Mouse (Mus musculus) urinary bladder, postnatal 10 days (tissue): ENCODE measurements around the gene Lrrc8d.

Experiments used
- DNase-seq: peaks from one replicate; pipeline ENCODE4 v3.0.0; 2022; ENCODE audit warnings: low spot score

The Lrrc8d gene

DNA sequence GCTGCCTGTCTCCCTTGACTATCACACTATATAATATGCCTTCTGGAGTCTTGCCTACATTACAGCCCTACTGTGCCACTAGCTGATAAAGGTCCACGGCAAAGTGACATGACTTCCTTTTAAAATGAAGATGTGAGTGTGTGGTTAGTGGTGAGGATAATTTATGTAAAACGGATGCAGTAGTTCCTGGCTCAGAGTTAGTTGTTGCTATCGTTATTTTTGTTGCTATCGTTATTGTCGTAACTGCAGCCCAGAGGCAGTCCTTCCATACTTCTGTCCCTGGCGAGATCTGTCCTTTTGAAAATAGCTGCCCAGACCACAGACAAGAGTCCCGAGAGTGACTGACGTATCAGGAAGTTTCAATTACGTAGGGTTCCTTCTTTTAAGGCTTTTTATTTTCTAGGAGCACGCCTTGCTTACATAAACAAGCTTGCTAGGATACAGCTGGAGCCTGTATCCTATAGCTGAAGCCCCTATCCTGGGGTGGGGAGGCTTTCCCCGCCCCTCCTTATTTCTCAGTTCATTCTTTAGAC is 18.4 kb downstream of the Lrrc8d start:
- no peak for DNase-seq

DNA sequence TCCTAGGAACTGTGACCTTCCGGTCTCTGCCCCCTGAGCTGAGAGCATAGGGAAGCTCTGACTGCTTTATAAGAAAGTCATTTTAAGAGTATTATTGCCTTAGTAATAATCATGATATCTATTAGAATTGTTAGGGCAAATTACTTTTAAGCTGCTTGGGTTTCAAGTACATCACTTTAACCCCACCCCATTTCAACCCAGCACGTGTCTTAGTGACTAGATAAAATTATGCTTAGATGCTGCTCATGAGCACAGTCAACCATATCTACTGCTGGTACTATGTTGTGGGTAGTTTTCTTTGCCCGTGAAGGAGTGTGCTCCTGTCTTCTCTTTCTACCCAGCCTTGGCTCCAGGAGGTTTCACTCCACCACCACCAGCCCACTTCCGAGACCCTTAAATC is 21.5 kb downstream of the Lrrc8d start:
- no peak for DNase-seq

- no peak for DNase-seq
Measured at GRCm38 (mm10) chr5:105722807-105723206, 23.0 kb downstream of the Lrrc8d start.

DNA sequence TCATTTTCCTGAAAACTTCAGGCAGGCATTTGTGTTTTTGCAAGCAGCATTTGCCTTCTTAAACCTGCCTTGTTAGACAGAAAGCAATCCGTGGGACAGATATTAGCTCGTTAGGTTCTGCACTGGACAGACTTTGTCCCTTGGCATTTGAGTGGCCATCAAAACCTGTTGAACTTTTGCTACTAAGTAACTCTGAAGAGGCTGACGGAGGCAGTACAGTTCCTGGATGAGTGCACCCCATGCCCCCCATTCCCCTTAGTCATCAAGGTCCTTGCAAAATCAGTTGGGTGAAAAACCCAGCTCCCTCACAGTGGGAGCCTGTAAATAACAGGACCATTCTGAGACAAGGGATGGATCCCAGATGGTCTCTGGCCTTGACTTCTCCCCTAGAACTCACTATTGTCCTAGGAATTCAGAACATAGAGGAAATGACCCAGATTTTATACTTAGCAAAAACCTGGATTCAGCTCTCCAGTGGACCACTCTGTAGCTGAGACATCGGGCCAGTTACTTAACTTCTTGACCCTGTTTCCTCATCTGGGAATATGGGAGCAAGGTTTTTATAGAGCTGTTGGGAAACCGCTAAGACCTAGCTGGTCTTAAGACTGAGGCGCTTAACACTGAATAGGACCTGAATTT is 30.5 kb downstream of the Lrrc8d start:
- no peak for DNase-seq

DNA sequence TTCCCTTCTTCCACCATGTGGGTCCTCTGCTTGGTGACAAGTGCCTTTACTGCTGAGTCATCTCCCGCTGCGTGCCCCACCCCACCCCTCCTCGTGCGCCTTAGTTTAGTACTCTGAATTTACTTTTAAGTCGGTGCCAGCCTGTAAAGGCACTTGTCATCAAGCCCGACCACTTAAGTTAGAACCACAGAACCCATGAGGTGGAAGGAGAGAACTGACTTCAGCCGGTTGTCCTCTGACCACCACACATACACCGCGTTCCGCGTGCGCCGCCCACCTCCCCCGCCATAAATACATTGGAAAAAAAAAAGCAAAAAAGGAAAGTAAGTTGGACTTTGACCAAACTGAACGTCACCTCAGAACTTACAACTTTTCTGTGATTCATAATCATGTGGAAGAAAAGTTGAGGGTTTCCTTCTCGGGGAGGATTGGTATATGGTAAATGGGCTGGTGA is 31.4 kb downstream of the Lrrc8d start:
- DNase-seq: no peak

DNA sequence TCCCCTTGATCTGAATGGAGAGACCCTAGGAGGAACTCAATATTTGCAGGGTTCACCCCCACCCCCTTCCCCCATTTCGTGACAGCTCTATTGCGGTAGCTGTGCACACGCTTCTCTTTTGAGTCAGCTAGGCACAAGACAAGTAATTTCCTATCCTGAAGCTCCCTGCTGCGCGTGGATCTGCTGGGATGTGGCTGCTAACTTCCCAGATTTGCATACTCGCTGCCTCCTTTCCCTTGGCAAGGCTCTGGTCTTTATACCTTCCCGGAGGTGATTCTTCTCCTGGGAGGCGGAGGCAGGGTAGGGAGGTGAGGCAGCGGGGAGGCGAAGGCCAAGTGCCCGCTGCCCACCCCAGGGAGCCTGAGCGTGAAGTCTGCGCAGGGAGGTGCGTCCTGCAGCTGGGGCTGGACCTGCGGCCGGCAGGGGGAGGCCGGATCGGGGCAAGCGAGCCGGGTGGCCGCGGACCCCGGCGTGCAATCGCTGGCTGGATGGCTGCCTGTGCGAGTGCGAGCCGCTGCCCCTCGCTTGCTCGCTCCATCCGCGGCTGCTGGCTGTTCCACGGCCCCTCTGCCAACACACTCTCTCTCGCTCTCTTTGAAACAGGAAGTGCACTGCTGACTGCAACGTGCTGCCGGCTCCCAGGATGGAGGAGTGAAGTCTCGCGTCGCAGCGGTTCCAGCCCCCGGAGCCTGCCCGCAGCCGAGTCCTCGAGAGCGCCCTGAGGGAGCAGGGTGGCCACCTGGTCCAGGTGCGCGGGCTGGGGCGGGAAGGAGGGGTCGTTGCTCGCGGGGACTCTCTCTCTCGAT is 32.1 kb downstream of the Lrrc8d start:
- DNase-seq: no peak

DNA sequence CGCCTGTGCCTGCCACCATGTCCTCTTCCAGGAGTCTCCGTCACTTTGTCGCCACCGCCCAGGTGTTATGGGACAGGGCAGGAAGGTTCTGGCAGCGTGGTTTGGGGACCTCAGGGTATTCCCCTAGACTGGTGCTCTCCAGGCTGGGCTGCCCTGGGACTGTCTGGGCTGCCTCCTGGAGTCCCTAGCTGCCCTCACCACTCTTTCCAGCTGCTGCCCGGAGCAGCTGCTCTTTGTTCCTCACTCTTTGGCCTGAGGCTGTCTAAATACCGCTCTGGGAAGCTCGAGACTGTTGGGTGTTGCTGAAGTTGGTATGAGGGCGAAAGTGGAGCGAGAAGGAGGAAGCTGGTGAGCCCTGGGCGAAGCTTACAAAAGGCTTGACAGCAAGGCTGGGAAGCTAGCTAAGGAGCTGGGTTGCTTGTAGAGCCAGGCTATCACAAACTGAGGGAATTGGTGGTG is 32.7 kb downstream of the Lrrc8d start:
- DNase-seq: no peak

DNA sequence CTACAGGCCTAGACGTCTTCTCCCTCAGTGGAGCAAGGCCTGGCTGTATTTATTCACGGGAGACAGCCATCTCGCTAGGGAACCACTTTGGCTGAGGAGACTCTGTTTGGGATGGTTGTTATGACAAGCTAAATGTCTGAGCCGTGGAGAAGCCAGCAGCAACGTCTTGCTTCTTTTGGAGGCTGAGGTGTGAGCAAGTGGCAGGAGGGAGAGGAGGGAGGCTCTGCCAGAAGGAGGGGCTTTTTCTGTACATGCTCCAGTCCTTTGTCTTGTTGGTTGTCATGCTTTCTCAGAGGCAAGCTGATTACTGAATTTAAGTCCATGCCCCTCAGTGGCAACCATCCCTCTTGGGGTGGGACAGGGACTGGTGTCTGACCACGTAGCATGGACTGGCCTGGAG is 33.5 kb downstream of the Lrrc8d start:
- DNase-seq: no peak

GRCm38 (mm10) chr5:105736365-105736764 is 36.6 kb downstream of the Lrrc8d start:
- DNase-seq: no peak

DNA sequence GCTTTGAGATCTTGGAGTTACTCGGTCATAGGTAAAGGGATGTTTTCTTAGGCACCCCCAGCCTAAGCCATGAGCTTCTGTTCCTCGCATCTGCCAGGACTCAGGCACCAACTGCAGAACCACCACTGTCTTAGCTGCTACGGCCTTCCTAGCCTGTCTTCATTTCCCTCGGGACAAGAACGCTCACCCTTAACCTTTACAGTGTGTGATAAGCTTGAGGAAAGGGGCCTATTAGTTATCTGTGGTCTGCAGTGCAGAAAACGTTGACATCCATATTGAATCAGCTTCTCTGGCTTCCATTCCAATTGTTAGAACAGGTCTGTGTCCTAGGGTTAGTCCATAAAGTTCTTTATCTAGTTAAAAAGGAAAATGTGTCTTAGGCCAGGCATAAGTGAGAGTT is 37.4 kb downstream of the Lrrc8d start:
- no peak for DNase-seq

DNA sequence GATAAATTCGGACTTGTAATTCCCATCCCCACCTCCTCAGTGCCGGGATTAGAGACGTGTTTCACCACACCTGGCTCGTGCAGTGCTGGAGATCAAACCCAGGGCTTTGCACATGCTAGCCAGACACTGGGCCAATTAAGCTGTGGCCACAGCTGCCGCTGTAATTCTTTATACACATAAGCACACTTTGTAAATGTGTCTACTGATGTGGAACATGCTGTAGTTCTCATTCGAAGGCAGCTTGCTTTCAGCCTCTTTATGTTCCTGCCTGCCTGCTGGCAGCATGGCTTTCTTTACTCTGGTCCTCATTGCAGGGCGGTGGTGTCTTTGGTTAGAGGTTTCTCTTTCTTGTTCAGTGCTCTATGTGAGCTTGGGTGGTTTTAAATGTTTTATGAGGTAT is 40.7 kb downstream of the Lrrc8d start:
- DNase-seq: no peak

GRCm38 (mm10) chr5:105742641-105743040 is 42.9 kb downstream of the Lrrc8d start:
- no peak for DNase-seq

- no peak for DNase-seq
Measured at GRCm38 (mm10) chr5:105745324-105745723, 45.6 kb downstream of the Lrrc8d start.

- DNase-seq: no peak
Measured at GRCm38 (mm10) chr5:105745927-105746454, 46.2 kb downstream of the Lrrc8d start.

- no peak for DNase-seq
Measured at GRCm38 (mm10) chr5:105754803-105755202, 55.0 kb downstream of the Lrrc8d start.

DNA sequence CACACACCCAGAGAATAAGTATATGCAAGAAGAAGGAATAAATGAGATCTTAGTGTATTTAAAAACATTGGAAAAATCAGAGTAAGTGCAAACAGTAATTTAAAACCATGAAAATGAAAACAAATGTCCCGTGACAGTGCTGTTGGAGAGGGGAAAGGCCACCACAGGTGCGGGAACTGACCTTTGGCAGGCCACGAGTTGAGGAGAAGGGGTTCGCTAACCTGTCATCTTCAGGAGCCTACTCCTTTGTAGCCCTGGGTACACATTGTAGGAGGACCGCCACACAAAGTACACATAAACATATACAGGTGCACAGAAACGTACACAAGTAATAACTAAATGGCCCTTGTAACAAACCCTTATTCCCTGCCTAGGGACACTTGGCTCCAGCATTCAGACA is 55.7 kb downstream of the Lrrc8d start:
- no peak for DNase-seq

DNA sequence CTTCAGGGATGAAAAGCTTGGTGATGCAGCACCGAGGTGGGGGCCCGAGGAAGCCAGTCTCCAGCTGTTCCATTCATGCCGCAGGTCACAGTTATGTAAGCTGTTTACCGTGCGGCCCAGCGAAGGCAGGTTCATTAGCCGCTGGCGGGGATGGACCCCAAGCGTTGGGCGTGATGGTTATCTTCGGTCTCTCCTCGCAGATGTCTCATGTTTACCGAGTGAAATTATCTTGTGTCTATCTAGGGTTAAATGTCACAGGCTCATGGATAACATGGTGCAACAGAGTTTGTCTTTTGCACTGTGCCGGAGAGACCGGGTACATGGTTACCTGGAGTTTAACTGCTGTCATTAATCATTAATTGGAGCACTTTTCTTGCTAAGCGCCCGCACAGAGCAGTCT is 58.2 kb downstream of the Lrrc8d start:
- DNase-seq: no peak

DNA sequence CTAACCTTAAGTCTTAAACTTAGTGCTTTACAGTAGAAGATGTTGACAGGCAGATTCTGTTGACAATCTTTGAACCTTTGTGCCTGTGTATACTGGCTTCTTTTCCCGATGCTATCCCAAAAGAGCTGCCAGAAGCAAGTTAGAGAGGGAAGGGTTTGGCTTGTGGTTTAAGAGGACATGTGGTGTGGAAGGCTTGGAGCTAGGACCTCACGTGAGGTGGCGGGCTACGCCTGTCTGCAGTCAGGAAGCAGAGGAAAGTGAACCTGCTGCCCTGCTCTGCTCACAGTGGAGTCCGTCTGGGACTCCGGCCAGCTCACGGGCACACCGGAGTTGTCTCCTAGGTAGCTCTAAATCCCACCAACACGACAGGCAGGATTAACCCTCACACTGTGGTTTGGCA is 59.1 kb downstream of the Lrrc8d start:
- DNase-seq: no peak

GRCm38 (mm10) chr5:105761848-105762482 is 62.2 kb downstream of the Lrrc8d start:
- DNase-seq: no peak

GRCm38 (mm10) chr5:105764369-105764768 is 64.6 kb downstream of the Lrrc8d start:
- no peak for DNase-seq

DNA sequence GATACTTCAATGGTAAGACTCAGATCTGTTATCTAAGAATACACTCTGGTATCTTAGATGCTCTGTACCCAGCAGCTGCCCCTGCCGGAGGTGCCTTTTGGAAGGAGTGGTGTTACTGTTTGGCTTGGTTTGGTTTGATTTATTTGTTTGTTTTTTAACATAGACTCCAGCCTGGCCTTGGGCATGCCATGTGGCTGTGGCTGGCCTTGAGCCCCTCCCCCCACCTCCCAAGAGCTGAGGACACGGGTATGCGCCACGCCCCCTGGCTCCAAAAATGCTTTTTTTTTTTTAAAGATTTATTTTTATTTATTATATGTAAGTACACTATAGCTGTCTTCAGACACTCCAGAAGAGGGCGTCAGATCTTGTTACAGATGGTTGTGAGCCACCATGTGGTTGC is 65.6 kb downstream of the Lrrc8d start:
- no peak for DNase-seq

- no peak for DNase-seq
Measured at GRCm38 (mm10) chr5:105776368-105776767, 76.6 kb downstream of the Lrrc8d start.
